Mouse (Mus musculus) colon, adult 2 months (tissue): ENCODE data around the gene Zfp69. TPM values are rescaled to one million over a fixed set of nuclear protein-coding genes. Genes with fewer than 3 reads are reported as not detected.

Source experiments
- polyA plus RNA-seq: library from polyadenylated mRNA; depleted of rRNA; stranded (reverse); fragments of >200 nt; gene quantifications from 2 replicates; pipeline ENCODE4 v1.2.3, GENCODE M21; 2012; rRNA removed

Zfp69 gene
- polyA plus RNA-seq = 1.9 and 2.9 TPM in 2 replicates

DNA sequence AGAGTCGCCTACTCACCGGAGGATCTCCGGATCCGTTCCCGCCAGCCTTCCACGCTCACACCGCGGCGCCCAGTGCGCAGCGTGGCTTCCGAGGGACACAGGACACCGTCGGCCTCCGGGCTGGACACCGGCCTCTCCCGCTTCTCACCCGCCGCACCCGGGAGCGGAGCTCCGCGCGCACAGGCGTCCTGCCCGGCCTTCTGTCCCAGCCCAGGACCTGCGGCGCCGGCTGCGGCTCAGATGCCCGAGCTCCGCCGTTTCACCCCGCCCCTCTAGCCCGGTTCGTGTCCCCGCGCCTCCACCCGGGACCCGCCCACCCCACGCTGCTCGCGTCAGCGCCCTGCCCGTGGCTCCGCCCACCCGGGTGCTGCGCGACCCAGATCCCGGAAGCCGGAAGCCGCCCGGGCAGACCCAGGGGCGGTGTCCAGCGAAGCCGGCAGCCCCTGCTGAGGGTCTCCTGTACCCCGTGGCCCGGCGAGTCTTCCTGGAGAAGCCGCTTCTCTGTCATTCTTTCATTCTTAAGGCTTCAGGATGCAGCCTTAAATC is at the start of gene Zfp69:
Gene Zfp69 (minus strand): TSS at position 272 of the 546 bp plus-strand sequence.

DNA sequence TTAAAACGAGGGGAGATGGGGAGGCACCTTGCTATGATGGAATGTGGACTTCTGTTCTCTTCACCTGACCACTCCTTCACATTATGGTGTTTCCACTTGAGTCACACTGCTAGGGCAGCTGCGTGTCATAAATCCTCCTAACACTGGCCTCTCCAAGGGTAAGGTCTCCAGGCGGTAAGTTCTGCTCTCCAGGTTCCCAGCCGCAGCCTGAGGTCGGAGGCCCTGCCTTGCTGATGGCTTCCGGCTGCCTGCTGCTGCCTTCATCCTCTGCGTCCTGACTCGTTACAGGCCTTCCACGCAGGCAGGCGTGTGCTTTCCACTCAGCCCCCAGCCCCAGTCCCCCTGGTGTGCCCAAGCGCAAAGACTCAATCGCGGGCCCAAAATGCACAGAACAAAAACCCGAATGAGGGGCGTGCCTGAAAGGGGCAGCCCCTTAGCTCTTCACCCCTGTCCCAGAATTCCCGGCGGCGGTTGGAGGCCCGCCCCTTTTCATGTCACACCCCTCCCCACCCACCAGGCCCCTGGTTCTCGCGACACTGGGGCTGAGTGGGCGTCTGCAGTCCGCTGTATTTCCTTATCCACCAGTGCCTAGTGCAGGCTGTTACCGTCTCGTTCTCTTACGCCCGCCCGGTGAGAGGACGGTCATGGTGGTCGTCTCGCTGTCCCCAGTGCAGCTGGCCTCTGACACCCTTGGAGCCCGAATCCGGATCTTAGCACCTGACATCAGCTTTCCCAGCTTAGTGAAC is 26.8 kb downstream of the Zfp69 start, which contains the start of gene Exo5:
Gene Exo5 (minus strand): TSS at position 464 of the 746 bp plus-strand sequence.

Other genes with a start within 250 kb of the Zfp69 start
- gene Kcnq4, start 203.1 kb downstream of the Zfp69 start, polyA plus RNA-seq = 8.5 and 9.1 TPM in 2 replicates
- 159 and 170 TPM in 2 replicates for gene Nfyc, start 120.1 kb downstream of the Zfp69 start, polyA plus RNA-seq
- 1.00 and 1.0 TPM in 2 replicates for gene Rims3, start 96.9 kb downstream of the Zfp69 start, polyA plus RNA-seq
- gene Exo5, start 26.7 kb downstream of the Zfp69 start, polyA plus RNA-seq = 4.1 and 4.5 TPM in 2 replicates
- 16.6 and 18.0 TPM in 2 replicates for gene Smap2, start 65.5 kb upstream of the Zfp69 start, polyA plus RNA-seq
- gene Col9a2, start 87.7 kb upstream of the Zfp69 start, polyA plus RNA-seq = 0.53 and 0.77 TPM in 2 replicates
- 12.4 and 13.1 TPM in 2 replicates for gene Zmpste24, start 146.5 kb upstream of the Zfp69 start, polyA plus RNA-seq
- not detected in 2 replicates for gene Tmco2, start 157.5 kb upstream of the Zfp69 start, polyA plus RNA-seq